Mouse (Mus musculus) hematopoietic stem cell, adult 5-6 weeks (primary cell): ENCODE results near the gene Abcb11. TPM values are rescaled to one million over a fixed set of nuclear protein-coding genes. Genes with fewer than 3 reads are reported as not detected.

Source experiments
- ATAC-seq, 2 experiments: fragments of 125-278 bp in 1 of 2; replicated peaks in 1 of 2; 2 replicates each; pipeline ENCODE4 v1.8.0; 2016 to 2017; ENCODE audit warnings: inconsistent platforms in 2 of 2, mild to moderate bottlenecking in 2 of 2, moderate number of reproducible peaks in 2 of 2, low read depth in 1 of 2, moderate TSS enrichment in 1 of 2; ENCODE audit not compliant: low FRiP score in 2 of 2, poor library complexity in 2 of 2, severe bottlenecking in 2 of 2, insufficient read depth in 1 of 2, low TSS enrichment in 1 of 2
- total RNA-seq: library from RNA; stranded (forward); fragments of 172-1452, 232-1000 nt; gene quantifications from 2 replicates; pipeline ENCODE4 v1.2.3, GENCODE M21; 2017

Abcb11 gene
- total RNA-seq, 1 experiment from 2014 or later: not detected

DNA sequence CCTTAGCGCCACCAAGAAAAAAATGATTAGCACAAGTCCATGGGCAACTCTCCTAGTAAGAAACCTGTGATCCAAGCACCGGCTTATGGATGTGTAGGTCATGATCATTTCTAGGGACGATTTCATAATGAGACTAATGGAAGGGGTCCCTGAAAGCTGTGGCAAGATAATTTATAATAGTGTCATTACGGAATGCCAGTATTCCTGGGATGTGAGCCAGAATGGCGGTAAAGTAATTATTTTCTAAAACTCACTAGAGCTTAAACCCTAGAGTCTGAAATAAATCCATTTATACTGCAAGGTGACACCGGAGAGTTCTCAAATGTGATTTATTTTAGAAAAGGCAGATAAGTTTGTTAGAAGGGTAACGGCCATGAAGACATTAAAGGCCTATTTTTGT is 127.2 kb downstream of the Abcb11 start:
- no peak for ATAC-seq

DNA sequence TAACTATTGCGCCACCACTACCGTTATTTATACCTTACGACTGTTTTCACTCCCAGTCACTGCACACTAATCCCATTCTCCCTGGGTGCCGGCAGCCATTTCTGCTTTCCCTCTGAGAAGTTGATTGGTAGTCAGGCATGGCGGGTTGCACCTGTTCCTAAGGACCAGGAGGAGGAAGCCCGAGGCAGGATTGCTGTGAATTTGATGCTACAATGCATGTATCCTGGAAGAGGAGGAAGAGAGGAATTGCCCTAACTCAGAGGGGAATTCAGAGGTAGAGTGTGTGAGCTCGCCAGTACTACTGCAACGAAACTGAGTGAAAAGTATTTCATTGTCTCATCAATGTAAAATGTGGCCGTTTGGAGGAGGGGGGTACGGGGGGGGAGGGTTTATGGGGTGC is 129.8 kb downstream of the Abcb11 start:
- no peak for ATAC-seq

DNA sequence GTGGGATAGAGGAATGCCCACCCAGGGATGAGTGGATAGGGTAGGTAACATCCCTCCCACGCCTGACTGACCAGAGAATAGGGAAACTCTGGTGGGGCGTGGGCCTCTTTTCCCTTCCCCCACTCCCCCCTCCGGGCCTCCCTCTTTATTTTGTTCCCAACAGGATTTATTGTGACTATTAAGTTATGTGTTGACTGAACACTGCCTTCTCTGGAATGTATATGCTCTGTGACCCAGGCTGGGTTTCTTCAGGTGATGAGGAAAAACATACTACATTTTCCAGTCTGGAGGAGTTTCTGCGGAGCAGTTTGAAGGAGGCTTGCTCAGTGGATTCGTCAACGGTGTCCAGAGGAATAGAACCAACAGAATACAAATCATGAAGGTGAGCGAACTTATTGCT is 131.6 kb downstream of the Abcb11 start, which contains the start of gene G6pc2:
G6pc2 (plus strand) TSS at position 301 of the 400 bp plus-strand sequence.
- ATAC-seq: no peak

DNA sequence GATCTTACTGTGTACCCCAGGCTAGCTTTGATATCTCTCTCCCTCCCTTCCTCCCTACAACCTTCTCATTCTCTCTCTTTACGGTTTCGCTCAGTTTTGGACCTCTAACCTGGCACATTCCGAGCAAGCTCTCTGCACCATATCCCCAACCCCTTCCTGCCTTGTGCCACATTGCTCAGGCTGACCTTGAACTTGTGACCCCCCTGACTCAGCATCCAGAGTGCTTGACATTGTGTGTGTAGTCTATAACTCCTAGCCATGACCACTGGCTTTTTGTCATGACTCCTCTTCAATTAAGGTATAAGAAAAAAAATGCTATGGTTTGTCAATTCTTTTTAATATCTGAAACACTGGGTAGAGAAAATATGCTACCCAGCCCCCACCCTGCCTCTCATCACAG is 132.7 kb downstream of the Abcb11 start:
- no peak for ATAC-seq

DNA sequence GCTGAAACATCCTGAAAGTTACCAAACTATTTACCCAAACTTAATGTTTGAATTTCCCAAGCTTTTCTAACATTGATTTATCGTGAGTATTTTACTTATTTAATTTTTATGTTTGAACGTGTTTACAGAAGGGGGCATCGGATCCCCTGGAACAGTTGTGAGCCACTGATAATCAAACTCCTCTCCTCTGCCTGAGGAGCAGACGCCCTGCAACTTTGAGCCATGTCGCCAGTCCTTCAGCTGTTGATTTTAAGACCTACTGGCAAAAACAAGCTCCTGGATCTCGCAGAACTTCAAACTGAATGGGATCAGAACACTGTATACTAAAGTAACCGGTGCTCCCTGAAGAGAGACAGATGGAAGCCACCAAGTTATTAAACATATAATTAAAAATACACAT is 135.9 kb downstream of the Abcb11 start:
- ATAC-seq: no peak

DNA sequence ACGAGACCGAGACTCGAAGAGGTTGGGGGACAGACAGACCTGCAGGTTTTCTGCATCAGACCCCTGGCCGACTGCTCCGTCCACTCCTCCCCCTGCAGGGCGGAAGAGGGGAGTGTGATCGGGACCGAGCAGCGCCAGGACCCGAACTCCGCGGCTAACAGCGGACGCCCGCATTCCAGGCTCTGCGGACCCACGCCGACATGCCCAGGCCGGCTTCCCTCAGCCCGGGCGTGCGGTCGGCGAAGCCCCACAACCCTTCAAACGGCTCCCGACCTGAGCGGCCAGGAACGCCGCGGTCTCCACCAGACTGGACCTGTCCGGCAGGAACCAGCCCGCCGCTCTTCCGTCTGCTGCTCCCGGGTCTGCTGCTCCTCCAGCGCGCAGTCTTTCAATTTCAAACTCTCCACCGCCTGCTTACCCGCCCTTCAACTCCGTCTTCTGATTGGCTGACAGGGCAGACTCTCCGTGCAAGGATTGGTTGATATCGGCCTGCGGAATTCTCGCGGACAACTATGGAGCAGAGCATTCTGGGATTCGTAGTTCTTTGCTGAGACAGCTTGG is 136.5 kb downstream of the Abcb11 start, which contains the start of gene Spc25:
Spc25 (minus strand) TSS at position 404 of the 561 bp plus-strand sequence.
- ATAC-seq: peak; percentile 100

DNA sequence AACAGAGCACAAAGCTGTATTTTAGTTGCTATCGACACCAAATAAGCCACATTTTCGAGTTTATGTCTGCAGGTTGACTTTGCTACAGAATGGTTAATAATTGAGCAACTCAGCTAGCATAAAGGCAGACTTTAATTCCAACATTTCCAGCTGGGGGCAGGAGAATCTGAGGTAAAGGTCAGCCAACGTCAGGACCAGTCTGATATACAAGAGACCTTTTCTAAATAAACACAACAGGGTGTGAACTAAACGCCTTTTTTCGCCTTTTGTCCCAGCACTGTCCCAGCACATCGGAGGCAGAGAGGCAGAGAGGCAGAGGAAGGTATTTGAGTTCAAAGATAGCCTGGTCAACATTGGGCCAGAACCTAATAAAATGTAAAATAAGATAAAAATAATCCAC is 137.2 kb downstream of the Abcb11 start:
- no peak for ATAC-seq

DNA sequence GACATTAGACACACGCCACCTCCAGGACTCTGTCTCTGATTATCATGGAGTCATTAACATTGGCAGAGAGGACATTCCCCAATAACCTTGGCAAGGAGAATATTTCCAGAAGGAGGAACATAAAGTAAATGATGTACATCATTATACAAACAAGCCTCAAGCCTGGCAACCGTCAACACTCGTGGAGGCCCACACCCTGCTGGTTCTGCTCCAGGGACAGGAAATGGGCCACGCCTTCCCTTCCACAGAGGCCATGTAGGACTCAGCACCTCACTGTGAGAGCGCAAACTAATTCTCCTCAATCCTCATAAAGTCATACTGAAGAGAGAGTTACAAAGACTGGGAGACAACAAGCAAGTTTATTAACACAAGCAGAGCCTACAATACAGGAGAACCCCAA is 148.9 kb downstream of the Abcb11 start:
- no peak for ATAC-seq

DNA sequence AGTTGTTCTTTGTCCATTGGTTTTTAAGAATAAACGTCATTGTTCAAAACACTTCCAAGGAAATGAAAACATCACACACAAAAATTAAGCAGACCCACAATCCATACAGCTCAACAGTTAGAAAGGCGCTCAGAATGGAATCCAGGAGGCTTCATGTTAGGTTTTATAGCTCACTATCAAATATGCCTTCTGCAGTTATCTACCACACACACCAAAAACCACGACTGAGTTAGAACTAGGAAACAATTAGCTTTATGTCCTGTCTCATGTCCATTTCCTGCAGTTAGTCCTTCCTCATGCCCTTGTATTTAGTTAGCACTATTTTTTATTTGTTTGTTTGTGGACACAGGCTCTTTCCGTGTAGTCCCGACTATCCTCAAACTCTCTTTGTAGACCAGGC is 151.4 kb downstream of the Abcb11 start:
- no peak for ATAC-seq

DNA sequence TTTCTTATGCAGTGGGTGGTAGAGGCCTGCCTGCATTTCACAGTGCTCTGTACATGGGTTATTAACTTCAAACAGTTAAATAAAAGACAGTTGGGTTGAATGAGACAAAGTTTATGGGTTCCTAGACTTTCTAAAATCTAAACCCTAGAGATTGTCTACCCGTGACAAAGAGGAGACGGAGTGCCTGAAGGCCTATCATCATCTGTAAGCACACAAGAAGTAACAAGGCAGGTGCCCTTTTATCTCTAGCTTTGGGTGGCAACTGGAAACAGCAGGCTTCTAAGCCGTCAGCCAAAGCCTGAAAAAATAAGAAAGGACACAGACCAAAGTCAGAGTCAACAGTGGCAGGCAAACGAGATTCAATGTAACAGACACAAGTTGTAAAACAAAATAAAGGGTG is 153.2 kb downstream of the Abcb11 start:
- no peak for ATAC-seq

DNA sequence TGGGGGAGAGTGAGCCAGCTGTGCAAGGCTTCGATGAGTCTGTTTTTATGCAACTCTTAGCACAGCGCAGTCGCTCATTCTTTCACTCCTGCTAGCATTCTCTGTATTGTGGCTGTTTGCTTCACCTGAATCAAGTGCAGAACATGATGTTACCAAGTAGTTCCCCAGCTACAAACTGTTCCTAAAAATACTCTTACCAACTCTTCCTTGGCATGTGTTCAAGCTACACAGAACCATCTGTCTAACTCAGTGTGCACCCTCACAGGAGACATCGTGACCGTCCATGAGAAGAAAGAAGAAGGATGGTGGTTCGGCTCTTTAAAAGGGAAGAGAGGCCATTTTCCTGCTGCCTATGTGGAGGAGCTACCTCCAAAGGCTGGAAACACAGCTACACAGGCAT is 153.7 kb downstream of the Abcb11 start:
- no peak for ATAC-seq

Other genes starting within 250 kb of the Abcb11 start
- gene Nostrin, start 206.8 kb downstream of the Abcb11 start, total RNA-seq: 1.0 TPM in 1 of 2 replicates, not detected in the other
- 78.5 and 106 TPM in 2 replicates for gene Spc25, start 136.4 kb downstream of the Abcb11 start, total RNA-seq
- gene G6pc2, start 131.5 kb downstream of the Abcb11 start, total RNA-seq: not detected in 2 replicates
- gene Dhrs9, start 37.8 kb upstream of the Abcb11 start, total RNA-seq: 1.4 and 2.3 TPM in 2 replicates
- gene Lrp2, start 243.4 kb upstream of the Abcb11 start, total RNA-seq: not detected in 2 replicates